Mouse (Mus musculus): Measurements from ENCODE around the gene Mas1. TPM values are rescaled to one million over a fixed set of nuclear protein-coding genes. Genes with fewer than 3 reads are reported as not detected.
A peak's percentile ranks its signal among the peaks of the same experiment; 100 is the strongest.

The Mas1 gene
- polyA plus RNA-seq, 1 experiment from 2014 or later: 0.28 TPM

- Histone ChIP-seq H3K9ac (replicated peaks) (no peak overlapping the region), H3K27ac (ENCODE audit: low read depth) (no peak overlapping the region), H3K27me3 (ENCODE audit: insufficient read depth, low read length) (no peaks in the 10 kb centered on the region), H3K4me1 (ENCODE audit: insufficient read depth) (no peaks in the 10 kb centered on the region), H3K9me3 (ENCODE audit: low read length) (no peaks in the 10 kb centered on the region), H3K4me3 (ENCODE audit: low read depth, low read length) (no peak overlapping the region), H3K4me2 (ENCODE audit: low read depth, low read length) (no peak overlapping the region), H3K36me3 (replicated peaks; ENCODE audit: insufficient read depth, low read length) (no peaks in the 10 kb centered on the region)
- DNase-seq: no peak
- TF ChIP-seq EP300 (IDR thresholded peaks at IDR 0.05; ENCODE audit: low read depth) (no peak), CTCF (IDR thresholded peaks at IDR 0.05; ENCODE audit: low read depth) (no peak)
- ATAC-seq: no peak
- WGBS (ENCODE audit: insufficient replicate concordance): 69% methylated on average over 5 of the region's 5 CpGs
These were observed 37.6 kb downstream of the Mas1 start for GRCm38 (mm10) chr17:12830351-12830750.

GRCm38 (mm10) chr17:12815885-12816284, 52.1 kb downstream of the Mas1 start:
- Histone ChIP-seq H3K27ac (ENCODE audit: low read depth) (no peak overlapping the region), H3K4me3 (ENCODE audit: low read depth, low read length) (no peak overlapping the region), H3K4me1 (ENCODE audit: insufficient read depth) (no peaks in the 10 kb centered on the region), H3K36me3 (replicated peaks; ENCODE audit: insufficient read depth, low read length) (no peaks in the 10 kb centered on the region), H3K27me3 (ENCODE audit: insufficient read depth, low read length) (no peaks in the 10 kb centered on the region), H3K4me2 (ENCODE audit: low read depth, low read length) (no peak overlapping the region), H3K9me3 (ENCODE audit: low read length) (no peaks in the 10 kb centered on the region), H3K9ac (replicated peaks) (no peak overlapping the region)
- TF ChIP-seq EP300 (IDR thresholded peaks at IDR 0.05; ENCODE audit: low read depth) (peak; percentile 50; the same call in 1 of the 2 replicates), CTCF (IDR thresholded peaks at IDR 0.05; ENCODE audit: low read depth) (no peak)
- ATAC-seq (peak; percentile 43), DNase-seq (no peak)
- WGBS (ENCODE audit: insufficient replicate concordance): 55% methylated on average over 4 of the region's 4 CpGs

- peak; percentile 11 for DNase-seq
- Histone ChIP-seq H3K4me2 (ENCODE audit: low read depth, low read length) (no peak overlapping the region), H3K36me3 (replicated peaks; ENCODE audit: insufficient read depth, low read length) (no peaks in the 10 kb centered on the region), H3K27ac (ENCODE audit: low read depth) (no peak overlapping the region), H3K9ac (replicated peaks) (no peak overlapping the region), H3K27me3 (ENCODE audit: insufficient read depth, low read length) (no peaks in the 10 kb centered on the region), H3K4me1 (ENCODE audit: insufficient read depth) (no peaks in the 10 kb centered on the region), H3K9me3 (ENCODE audit: low read length) (no peaks in the 10 kb centered on the region), H3K4me3 (ENCODE audit: low read depth, low read length) (no peak overlapping the region)
- ATAC-seq: no peak
- WGBS (ENCODE audit: insufficient replicate concordance): 65% methylated on average over 3 of the region's 3 CpGs
- TF ChIP-seq EP300 (IDR thresholded peaks at IDR 0.05; ENCODE audit: low read depth) (no peak), CTCF (IDR thresholded peaks at IDR 0.05; ENCODE audit: low read depth) (no peak)
These were observed 53.4 kb downstream of the Mas1 start for GRCm38 (mm10) chr17:12814502-12814901.

GRCm38 (mm10) chr17:12810973-12811303, 57.0 kb downstream of the Mas1 start:
- Histone ChIP-seq H3K27ac (ENCODE audit: low read depth) (no peak overlapping the region), H3K9me3 (ENCODE audit: low read length) (no peaks in the 10 kb centered on the region), H3K9ac (replicated peaks) (no peak overlapping the region), H3K4me1 (ENCODE audit: insufficient read depth) (no peaks in the 10 kb centered on the region), H3K4me3 (ENCODE audit: low read depth, low read length) (no peak overlapping the region), H3K27me3 (ENCODE audit: insufficient read depth, low read length) (no peaks in the 10 kb centered on the region), H3K4me2 (ENCODE audit: low read depth, low read length) (no peak overlapping the region), H3K36me3 (replicated peaks; ENCODE audit: insufficient read depth, low read length) (no peaks in the 10 kb centered on the region)
- TF ChIP-seq CTCF (IDR thresholded peaks at IDR 0.05; ENCODE audit: low read depth): no peak
- no peak for TF ChIP-seq EP300 (IDR thresholded peaks at IDR 0.05; ENCODE audit: low read depth)
- no peak for ATAC-seq
- DNase-seq: no peak
- WGBS (ENCODE audit: insufficient replicate concordance): 75% methylated on average over 1 of the region's 1 CpGs

GRCm38 (mm10) chr17:12810103-12810972, 57.6 kb downstream of the Mas1 start:
- H3K4me2 ChIP-seq (ENCODE audit: low read depth, low read length): no peak overlapping the region
- DNase-seq: peak; percentile 71
- no peak overlapping the region for H3K27ac ChIP-seq (ENCODE audit: low read depth)
- ATAC-seq: peak; percentile 81
- no peaks in the 10 kb centered on the region for H3K27me3 ChIP-seq (ENCODE audit: insufficient read depth, low read length)
- H3K9ac ChIP-seq (replicated peaks): no peak overlapping the region
- no peaks in the 10 kb centered on the region for H3K4me1 ChIP-seq (ENCODE audit: insufficient read depth)
- no peak overlapping the region for H3K4me3 ChIP-seq (ENCODE audit: low read depth, low read length)
- H3K36me3 ChIP-seq (replicated peaks; ENCODE audit: insufficient read depth, low read length): no peaks in the 10 kb centered on the region
- no peaks in the 10 kb centered on the region for H3K9me3 ChIP-seq (ENCODE audit: low read length)
- TF ChIP-seq EP300 (IDR thresholded peaks at IDR 0.05; ENCODE audit: low read depth) (no peak; the same call in 1 of the 2 replicates), CTCF (IDR thresholded peaks at IDR 0.05; ENCODE audit: low read depth) (peak; percentile 91)
- WGBS (ENCODE audit: insufficient replicate concordance): 25% methylated on average over 14 of the region's 14 CpGs

GRCm38 (mm10) chr17:12808851-12809250, 59.1 kb downstream of the Mas1 start:
- no peak for DNase-seq
- no peaks in the 10 kb centered on the region for H3K27me3 ChIP-seq (ENCODE audit: insufficient read depth, low read length)
- H3K4me3 ChIP-seq (ENCODE audit: low read depth, low read length): no peak overlapping the region
- H3K4me2 ChIP-seq (ENCODE audit: low read depth, low read length): no peak overlapping the region
- TF ChIP-seq CTCF (IDR thresholded peaks at IDR 0.05; ENCODE audit: low read depth) (no peak), EP300 (IDR thresholded peaks at IDR 0.05; ENCODE audit: low read depth) (no peak)
- H3K4me1 ChIP-seq (ENCODE audit: insufficient read depth): no peaks in the 10 kb centered on the region
- no peaks in the 10 kb centered on the region for H3K36me3 ChIP-seq (replicated peaks; ENCODE audit: insufficient read depth, low read length)
- ATAC-seq: no peak
- H3K27ac ChIP-seq (ENCODE audit: low read depth): no peak overlapping the region
- no peak overlapping the region for H3K9ac ChIP-seq (replicated peaks)
- WGBS (ENCODE audit: insufficient replicate concordance): 74% methylated on average over 6 of the region's 6 CpGs
- H3K9me3 ChIP-seq (ENCODE audit: low read length): no peaks in the 10 kb centered on the region

Data from liver, postnatal 0 days (tissue).